Mouse (Mus musculus) spleen, postnatal 10 days (tissue): ENCODE measurements around the gene Phf23.
"Not testable (repeated sequence)": the region's sequence is repeated elsewhere in the genome, so short reads cannot be mapped to it uniquely, and the experiment has no call there.

Experiments
- DNase-seq, 2 experiments: peaks; one replicate each; pipeline ENCODE4 v3.0.0; 2021 to 2022; ENCODE audit warnings: low spot score in 2 of 2

The Phf23 gene

DNA sequence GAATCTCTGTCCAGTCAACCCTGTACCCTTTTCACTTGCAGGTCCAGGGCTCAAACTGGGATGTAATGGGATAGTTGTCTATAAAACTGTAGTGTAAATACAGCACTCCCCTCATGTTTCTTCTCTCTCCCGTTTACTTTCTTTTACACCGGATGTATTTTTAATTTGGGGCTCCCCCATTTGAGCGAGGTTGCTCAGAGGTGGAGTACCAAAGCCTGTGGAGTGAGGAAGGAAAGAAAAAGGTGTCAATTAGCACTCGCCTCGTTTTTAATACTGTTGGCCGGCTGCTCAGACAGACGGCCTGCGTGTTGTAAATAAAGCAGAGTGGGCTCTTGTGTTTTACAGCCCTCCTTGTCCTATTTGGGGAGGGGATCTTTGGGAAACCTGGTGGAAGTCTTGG, 4.1 kb downstream of the Phf23 start:
- DNase-seq = no peak

- DNase-seq = peak; percentile 73 to 92
Measured at GRCm38 (mm10) chr11:70000396-70000898, 4.9 kb downstream of the Phf23 start, which contains the start of gene Dvl2. Dvl2 (plus strand) TSS chr11:70000595.

DNA sequence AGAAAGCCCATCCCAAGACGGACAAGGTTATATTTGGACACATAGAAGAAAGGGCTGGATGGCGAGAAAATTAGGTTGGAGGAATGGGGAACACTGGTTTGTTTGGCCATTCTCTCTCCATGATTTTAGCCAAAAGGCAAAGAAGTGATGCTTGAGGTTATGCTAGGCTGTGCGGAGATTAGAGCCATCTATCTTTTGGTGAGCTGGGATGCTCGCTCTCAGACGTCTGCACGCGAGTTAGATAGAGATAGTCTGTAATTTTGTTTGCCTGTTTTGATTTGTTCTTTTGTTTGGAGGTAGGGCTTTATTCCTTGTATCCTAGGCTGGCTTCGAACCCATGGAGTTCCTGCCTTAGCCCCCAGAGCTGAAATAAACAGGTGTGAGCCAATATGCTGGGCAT, 5.6 kb downstream of the Phf23 start:
- no peak for DNase-seq

DNA sequence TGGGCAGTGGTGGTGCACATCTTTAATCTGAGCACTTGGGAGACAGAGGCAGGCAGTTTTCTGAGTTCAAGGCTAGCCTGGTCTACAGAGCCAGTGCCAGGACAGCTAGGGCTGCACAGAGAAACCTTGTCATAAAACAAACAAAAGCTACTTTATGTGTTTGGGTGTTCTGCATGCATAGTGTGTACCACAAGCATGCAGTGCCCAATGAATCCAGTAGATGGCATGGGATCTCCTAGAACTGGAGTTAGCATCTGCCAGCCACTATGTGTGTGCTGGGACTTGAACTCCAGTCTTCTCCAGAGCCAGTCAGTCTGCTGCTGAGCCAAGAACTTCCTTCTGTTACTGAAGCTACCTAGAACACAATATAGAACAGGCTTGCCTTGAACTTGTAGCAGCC, 6.3 kb downstream of the Phf23 start:
- peak in 1 of 2 experiments; percentile 80 for DNase-seq

DNA sequence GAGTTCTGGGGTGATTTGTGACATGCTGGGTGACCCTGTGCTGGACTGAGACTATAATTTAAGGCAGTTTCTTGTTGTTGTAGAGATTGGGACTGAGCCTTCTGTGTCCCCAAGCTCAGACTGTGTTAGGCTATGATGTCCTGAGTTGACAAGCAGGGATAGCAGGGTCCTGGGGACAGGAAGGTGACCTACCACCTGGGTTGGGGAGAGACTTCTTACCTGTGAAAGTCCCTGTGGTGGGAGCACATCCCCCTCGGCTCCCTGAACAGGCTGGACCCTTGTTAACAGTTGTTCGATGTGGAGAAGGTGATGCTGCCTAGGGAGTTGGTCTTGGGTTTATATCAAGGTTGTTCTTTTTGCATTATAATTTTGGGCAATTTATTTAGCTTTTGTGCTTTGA, 6.9 kb downstream of the Phf23 start:
- DNase-seq = no peak

DNA sequence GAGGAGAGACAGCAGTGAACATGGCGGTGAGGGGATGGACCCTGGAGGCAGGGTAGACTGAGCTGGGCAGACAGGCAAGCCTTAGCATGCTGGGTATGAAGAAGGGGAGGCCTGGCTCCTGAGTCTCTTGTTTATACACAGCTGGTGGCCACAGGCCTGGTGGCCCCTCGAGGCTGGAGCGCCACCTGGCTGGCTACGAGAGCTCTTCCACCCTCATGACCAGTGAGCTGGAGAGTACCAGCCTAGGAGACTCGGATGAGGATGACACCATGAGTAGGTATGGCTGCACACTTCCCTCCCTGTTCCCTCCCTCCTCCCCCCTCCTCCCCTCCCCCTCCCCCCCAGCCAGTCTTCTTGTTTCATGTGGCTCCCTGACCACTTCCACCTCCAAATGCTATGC, 9.9 kb downstream of the Phf23 start:
- peak in 1 of 2 experiments; percentile 52 for DNase-seq

- no peak for DNase-seq
Measured at GRCm38 (mm10) chr11:70010033-70010432, 14.5 kb downstream of the Phf23 start.

DNA sequence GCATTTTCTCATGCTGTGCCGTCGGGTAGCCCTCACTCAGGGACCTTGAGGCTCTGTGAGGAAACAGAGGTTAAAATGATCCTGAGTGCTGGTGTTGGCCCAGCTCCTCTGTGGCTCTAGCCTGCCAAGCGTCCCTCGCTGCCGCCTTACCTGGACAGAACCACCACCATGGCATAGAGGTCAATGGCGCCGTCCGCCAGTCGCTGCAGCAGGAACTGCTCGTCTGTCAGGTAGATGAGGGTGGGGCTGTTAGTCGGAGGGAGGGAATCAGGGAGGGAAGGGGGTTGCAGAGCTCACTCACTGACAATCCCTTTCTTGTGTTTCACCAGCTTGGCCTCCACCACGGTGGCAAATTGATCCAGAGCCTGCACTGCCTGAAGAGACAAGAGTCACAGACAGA, 15.0 kb downstream of the Phf23 start:
- DNase-seq = no peak

GRCm38 (mm10) chr11:70010961-70011360, 15.4 kb downstream of the Phf23 start:
- DNase-seq = no peak

- no peak for DNase-seq
Measured at GRCm38 (mm10) chr11:70012931-70013330, 17.4 kb downstream of the Phf23 start.

DNA sequence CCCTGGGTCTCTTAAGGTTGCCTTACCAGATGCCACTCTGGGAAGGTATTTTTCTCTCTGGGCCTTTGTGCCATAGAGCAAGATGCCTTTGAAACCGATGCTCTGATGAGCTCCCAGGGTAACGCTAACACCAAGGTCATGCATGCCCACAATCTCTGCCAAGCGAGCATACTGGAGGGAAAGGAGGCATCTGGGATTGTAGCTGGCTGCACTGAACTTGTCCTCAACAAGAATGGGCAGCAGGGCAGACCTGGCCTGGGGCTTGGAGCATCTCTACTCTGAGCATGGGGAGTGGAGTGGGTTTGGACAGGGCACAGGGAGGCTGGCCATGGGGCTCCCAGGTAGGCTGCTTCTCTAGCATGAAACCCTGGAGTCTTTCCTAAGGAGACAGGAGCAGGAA, 17.8 kb downstream of the Phf23 start:
- DNase-seq = no peak

DNA sequence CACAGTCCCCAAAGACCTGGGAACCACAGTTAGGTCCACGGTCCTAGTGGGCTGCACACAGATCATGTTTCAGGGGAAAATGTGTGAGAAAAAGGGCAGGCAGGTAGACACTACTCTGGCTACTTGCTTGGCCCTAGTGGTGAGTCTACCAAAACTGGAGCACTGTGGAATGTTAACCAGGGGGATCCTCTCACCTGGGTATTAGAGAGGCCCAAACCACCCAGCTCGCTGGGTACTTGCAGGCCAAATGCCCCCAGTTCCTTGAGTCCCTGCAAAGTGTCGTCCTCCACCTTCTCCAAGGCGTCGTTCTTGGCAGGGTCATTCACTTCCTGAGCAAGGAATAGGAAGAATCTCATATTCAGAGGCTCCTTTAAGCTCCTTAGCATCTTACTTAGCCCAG, 18.5 kb downstream of the Phf23 start:
- no peak for DNase-seq

- DNase-seq = peak; percentile 79 to 92
Measured at GRCm38 (mm10) chr11:70014880-70015558, 19.4 kb downstream of the Phf23 start, which contains the start of gene Acadvl. Acadvl (minus strand) TSS chr11:70015411.

- DNase-seq = no peak
Measured at GRCm38 (mm10) chr11:70015677-70016076, 20.1 kb downstream of the Phf23 start.

GRCm38 (mm10) chr11:70016177-70016576, 20.6 kb downstream of the Phf23 start:
- DNase-seq = not testable (repeated sequence)

DNA sequence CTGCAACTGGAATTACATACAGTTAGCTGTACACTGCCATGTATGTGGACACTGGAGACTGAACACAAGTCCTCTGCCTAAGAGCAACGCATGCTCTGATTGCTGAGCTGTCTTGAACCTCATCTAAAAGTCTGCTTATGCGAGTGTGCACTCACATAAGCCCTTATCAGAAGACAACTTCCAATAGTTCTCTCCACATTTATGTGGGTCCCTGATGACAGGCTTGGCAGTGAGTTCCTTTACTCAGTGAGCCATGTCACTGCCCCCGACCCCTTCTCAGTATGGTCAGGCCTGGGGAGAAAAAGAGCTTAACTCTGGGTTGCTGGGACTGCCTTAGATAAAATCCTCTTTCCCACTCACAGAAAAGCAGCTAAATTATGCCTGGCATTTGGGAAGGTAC, 21.1 kb downstream of the Phf23 start, which contains the start of gene Dlg4:
Gene Dlg4, plus strand, starts transcription at position 274 of the 400 bp plus-strand sequence.
- DNase-seq = no peak

DNA sequence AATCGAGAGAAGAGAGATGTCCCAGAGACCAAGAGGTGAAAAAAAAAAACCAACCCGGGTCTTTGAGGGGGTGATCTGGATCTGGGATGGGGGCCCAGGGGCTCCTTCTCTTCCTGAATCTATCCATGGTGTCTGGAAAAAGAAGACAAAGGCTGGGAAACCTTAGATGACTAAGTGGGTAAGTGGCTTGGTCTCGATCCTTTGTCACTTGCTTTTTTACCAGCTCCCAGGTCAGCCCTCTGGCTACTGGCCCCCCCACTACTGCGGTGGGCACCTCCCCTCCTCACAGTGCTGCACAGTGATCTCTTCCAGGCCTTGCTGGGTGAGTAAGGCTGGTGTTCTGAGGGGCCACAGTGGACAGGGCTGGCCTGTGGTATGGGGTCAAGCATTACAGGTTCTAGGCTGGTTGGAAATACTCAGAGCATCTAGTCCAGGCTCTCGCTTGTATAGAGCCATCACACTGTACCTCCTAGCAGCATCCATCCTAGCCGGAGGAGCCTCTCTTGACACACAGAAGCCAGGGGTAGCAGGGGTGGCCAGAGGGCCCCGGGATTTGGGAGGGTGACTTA, 21.7 kb downstream of the Phf23 start:
- DNase-seq = no peak

- DNase-seq = no peak
Measured at GRCm38 (mm10) chr11:70018131-70018990, 22.8 kb downstream of the Phf23 start.

GRCm38 (mm10) chr11:70019495-70020021, 24.0 kb downstream of the Phf23 start:
- DNase-seq = no peak

DNA sequence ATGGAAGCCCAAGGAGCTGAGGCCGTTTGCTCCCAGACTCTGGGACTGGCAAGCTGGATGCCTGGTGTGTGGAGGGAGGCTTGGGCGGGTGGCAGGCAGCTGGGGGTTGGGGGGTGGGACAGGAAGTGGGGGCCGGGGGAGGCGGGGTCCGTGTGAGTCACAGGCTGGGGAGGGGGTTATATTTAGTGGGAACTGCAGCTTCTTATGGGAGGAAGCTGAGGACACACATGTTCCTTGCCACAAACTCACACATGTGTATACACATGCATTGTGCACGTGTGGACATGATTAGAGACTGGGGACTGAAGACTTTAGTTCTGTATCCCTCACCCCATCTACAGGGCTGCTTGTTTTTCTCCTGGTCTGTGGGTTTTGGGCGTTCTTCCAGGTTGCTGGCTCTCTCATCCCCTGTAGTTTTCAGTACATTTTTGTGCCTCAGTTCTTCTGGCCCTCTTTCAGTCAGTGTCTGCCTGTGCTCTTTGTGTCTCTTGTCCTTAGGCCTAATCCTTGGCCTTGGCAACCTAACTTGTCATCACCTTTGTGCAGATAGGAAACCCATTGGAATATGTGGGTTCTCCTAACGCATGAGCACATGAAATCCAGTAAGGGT, 24.6 kb downstream of the Phf23 start:
- no peak for DNase-seq

DNA sequence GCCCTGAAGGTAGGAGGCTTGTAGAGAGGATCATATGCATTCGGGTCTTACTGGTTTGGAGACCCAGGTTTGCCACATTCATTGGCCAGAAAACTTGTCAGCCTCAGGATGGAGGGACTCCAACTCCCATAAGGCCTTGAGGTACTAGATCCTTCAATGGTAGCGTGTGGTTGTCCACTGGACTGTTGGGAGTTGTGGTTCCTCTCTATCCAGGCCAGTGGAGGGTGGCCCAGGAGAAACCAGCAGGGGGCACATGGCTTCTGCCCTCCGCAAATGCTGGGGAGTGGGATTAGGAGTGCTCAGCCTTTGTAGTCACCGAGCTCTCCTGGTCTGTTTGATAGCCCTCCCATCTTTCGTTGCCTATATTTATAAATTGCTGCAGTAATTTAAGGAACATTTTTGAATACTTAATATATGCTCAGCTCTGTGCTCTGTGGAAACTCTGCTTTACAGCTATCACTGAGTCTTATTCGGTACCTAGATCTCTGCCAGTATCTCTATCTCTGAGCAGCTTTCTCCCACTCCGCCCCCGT, 25.2 kb downstream of the Phf23 start:
- DNase-seq = peak; percentile 53 to 71
